Mouse (Mus musculus): ENCODE results near the gene Ptpn1.

Ptpn1 gene

DNA sequence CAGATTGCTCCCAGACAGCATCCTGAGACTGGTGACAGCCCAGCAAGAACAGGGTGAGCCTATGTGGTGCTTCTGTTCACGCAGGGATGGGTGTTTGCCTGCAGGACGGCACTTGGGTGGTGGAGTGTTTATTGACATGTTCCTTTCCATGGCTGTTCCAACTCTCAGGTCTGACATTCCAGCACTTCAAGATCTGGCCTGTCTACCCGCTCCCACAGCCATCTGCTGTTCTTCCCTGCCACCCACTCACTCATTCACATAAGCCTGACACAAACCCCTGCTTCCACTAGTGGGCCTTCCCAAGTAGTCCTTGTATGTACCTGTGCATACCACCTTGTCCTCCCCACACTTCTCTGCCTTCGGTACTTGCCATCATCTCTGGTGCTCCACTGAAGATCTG lies 31.3 kb downstream of the Ptpn1 start:
- CTCF ChIA-PET: no interaction called here

DNA sequence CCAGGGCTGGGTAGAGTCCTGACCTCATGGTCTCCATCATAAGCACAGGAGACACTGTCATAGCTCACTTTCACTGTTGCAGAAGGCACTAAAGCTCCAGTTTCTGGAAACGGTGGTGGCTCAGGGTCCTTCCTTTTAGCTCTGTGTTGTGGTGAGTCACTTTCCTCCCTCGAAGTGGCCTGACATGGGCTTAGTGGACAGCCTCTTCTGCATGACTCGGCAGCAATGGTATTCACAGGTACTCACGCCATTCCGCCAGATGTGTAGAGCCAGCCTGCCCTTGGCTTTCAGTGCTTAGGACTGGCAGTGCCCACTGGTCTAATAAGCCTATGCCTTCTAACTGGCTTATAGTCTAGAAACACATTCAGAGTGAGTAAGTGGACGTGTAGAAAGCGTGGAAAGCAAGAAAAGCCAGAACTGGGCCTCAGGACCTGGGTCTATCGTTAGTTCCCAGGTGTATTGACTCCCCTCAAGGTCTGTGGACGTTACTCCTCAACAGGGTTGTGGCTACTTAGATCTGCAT lies 32.0 kb downstream of the Ptpn1 start:
- CTCF ChIA-PET: no interaction called here

DNA sequence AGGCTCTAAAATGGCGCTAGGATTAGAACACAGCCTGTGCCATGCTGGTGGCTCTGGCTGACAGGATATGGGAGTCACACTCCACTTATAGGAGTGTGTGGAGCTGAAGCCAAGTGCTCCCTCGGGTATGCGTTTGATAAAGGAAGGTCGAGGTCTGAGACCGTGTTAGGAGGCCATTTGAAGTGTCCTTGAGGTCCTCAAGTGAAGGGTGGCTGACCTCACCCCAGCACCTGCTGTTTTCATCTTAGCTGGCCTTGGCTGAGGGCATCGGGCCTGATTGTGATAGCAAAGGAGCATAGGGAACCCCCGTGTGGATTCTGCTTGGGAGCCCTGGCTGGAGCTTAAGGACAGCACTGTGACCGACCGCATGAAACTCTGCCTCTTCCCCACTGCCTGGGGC lies 32.5 kb downstream of the Ptpn1 start:
- CTCF ChIA-PET: no interaction called here

DNA sequence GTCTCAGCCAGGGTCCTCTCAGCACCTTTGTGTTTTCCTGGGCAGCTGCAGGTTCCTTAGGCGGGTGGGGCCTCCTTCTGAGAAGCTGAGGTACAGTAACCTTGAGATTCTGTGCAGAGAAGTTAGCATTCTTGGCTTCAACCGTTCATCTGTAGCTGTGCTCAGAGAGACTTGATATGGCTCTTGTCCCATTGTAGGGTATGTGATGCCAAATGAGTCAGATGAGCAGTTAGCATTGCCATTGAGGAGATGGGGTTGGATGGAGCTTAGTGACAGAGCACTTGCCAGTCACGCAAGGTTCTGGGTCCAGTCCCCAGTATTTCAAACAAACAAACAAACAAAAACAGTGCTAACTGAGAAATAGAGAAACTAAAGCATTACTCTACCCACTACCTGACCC lies 34.1 kb downstream of the Ptpn1 start:
- CTCF ChIA-PET: no interaction called here

DNA sequence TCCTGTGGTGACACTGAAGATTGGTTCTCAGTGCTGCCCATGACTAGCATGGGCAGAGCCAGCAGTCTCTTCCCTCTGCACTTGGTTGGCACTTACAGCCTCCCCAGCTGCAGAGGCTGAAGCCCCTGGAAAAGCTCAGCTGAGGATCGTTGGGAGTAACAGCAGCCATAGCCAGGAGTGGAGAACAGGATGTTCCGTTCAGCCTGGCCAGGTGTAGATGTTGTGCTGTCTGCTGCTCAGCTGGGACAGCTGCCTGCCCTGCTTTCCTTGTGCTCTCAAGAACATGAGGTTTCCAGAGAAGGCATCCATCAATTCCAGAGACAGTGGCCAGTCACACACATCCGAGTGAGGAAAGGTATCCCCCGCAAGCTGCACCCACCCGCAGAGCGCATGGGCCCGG lies 36.6 kb downstream of the Ptpn1 start:
- CTCF ChIA-PET: no interaction called here

DNA sequence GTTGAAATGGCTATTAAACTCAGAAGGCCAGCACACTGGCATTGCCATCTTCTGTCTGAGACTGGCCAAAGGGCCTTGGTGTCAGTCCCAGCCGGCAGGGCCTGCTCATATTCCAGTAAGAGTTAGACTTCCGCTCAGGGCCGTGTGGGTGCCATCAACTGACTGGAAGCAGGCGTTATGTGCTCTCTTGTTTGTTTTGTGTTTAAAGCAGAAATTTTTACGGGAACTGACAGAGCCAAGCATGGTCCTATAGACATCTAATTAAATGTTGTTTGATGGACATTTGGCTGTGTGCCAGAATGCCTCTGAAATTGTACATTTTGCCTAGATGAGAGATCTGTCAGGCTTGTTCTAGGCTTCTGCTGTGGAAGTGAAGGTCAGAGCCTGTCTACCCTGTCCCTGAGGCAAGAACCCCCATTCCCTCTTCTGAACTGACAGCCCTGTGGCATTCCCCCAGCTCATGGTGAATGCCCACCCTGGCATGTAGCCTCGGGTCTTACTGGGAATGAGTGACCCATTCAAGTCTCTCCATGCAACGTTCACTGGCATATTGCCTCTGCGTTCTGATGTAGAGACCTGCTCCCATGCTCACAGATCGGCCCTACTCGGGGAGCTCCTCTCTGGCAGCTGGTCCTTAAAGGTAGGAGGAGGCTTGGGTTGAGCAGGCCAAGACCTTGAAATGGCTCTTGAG lies 38.1 kb downstream of the Ptpn1 start:
- CTCF ChIA-PET: interaction anchor here (0.9 kb wide), 1 partner anchor 10 kb away, joined by 3 read pairs; no protein-coding TSS in a partner anchor

DNA sequence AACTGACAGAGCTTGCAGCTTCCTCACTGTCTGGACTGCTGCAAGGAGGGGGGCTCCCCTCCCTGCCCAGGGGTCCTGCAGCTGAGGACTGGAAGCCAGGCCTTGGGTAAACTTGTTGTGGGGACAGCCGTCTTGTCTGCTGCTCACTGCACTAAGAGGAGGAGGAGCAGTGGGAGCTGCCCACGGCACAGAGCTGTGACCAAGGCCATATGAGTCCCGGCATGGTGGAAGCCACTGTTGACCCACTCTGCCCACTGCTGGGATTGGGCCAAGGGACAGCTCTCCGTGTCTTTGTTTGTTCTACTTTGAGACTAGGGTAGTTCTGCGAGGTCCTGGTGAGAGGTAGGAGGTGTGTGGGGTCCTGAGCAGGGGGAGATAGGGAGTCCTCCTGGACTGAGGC lies 40.3 kb downstream of the Ptpn1 start:
- CTCF ChIA-PET: interaction anchor here (0.6 kb wide), 1 partner anchor 30 kb away, joined by 6 read pairs; no protein-coding TSS in a partner anchor

DNA sequence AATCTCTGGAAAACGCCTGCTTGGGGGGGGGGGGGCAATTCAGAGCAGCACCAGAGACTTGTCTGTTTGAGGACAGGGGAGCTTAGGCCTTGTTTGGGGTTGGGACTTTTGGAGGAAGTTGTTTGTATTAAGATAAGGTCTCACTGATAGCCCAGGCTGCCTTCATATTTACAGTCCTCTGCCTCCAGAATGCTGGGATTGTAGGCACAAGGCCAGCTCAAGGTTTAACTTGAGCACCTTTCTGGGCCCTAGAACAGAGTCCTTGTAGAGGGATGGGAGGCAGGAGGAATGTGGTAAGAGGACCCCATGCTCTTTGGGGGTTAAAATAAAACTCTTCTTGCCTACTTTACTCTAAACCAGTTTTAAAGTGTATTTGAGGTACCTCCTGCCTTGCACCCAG lies 41.0 kb downstream of the Ptpn1 start:
- CTCF ChIA-PET: interaction anchor here (0.6 kb wide), 1 partner anchor 29 kb away, joined by 6 read pairs; no protein-coding TSS in a partner anchor

DNA sequence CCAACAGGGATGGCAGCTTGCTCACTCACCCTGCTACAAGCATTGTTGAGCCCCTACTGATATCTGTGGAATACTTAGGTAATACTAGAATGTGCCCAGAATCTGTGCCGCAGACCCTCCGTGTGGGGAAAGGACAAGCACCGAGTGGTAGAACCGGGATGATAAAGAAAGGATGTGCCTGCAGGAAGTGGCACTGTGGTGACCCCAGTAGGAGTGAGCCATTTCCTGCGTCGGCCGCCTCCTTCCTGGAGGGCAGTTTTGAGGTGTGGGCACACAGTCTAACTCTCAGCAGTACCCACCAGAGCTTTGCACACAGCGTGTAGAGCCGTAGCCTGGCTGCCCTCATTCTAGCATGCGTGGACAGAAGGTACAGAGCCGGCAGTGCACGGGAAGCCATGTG lies 43.9 kb downstream of the Ptpn1 start:
- CTCF ChIA-PET: no interaction called here

DNA sequence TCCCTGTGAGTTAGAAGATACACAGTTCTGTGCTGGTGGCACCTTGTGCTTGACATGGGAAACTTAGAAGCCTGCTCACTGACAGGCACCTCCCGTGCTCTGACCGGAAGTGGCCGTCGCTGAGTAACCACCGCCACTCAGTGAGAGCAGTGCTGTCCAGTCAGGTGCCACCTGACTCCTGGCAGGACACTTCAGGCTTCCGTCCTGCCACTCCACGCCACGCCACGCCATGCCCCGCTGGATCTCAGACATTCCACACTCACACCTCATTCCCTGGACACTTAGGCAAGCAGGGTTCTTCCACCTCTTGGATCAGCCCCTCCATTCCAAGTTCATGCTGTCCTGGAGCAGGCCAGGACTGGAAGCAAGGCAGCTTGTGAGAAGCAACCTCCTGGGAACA lies 46.4 kb downstream of the Ptpn1 start:
- CTCF ChIA-PET: no interaction called here

DNA sequence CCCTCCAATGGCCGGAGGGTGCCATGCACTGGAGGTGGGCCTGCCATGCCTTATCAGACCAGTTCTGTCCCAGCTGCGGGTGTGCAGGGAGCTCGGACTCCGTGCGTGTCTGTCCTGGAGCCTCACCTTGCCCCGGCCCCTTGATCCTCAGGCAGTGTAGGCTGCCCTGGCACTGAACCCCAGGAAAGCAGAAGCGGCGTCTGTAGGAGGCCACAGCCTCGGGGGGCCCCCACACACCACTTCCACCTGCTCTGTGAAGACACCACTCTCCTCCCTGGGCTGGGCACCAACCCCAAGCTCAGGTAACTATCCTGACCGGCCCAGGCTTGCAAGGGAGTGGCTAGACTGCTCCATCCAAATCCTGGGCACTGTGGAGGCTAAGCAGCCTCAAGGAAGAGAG lies 48.5 kb downstream of the Ptpn1 start:
- CTCF ChIA-PET: interaction anchor here (0.6 to 1.1 kb wide), 2 partner anchors 10 to 230 kb away, joined by 3 read pairs; no protein-coding TSS in a partner anchor

DNA sequence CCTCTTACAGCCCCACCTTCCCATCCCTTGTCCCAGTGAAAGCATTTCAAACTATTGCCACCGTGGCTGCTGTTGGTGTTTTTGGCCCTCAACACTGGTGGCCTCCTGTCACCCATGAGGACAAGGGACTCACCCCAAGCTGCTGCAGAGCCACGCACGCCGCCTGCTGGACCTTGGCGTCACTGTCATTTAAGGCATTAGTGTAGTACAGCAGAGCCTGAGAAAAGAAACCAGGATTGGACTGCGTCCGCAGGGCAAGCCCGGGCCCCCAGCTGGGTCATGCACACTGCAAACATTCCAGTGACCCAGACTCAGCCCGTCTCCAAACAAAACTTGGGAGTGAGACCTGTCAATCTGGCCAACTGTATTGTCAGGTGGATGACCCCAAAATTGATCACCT lies 50.8 kb downstream of the Ptpn1 start:
- CTCF ChIA-PET: no interaction called here

DNA sequence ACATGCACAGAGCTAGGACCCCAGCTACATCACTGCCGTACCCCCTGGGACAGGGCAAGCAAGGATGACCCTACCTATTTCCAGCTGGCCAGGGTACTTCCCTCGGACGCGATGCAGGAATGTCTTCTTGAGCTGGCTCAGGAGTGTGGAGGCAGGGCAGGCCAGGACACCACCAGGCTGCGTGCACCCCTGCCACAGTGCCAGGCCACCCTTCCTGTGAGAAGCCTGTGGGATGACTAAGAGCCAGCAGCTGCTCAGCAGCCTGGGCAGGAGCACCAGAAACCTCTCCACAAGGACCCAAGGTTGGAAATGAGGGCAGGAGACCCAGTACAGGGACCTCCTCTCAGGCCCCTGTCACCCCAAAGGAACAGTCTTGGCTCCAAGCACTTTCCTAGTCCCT lies 52.5 kb downstream of the Ptpn1 start:
- CTCF ChIA-PET: interaction anchor here (0.6 to 0.7 kb wide), 3 partner anchors 10 to 161 kb away, joined by 3 to 4 read pairs (median 3); no protein-coding TSS in a partner anchor

DNA sequence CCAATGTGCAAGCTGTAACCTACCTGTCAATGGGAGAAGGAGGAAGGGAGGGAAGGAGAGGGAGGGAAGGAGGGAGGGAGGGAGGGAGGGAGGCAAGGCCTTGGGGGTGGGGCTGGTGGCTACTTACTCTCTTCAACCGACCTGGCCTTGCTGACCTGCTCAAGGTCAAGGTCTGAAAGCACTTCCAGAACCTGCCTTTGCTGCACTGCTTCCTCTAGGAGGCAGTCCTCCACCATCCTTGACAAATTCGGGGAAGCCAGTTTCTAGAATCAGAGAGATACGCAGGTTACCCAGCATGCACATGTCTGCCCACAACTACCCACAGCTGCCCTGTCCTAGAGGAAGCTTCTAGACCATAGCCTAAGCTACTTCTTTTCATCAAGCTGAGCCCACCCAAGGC lies 53.1 kb downstream of the Ptpn1 start:
- CTCF ChIA-PET: interaction anchor here (0.7 kb wide), 1 partner anchor 21 kb away, joined by 3 read pairs; no protein-coding TSS in a partner anchor

DNA sequence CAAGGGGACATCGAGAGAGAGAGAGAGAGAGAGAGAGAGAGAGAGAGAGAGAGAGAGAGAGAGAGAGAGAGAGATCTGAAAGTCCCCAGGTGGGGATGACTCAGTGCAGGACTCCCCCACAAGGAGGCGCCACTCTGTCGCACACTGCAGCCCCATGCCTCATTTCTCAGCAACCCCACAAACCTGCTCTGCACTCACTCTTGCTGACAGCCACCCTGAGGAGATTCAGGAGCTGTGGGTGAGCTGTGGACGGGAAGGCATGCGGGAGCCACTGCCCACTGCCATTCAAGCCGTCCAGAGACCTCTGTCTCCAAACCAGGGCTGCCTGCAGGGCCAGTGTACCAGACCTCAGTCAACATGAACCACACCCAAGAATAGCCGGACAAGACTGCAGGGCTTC lies 54.9 kb downstream of the Ptpn1 start:
- CTCF ChIA-PET: interaction anchor here (0.7 kb wide), 1 partner anchor 409 kb away, joined by 6 read pairs; no protein-coding TSS in a partner anchor

DNA sequence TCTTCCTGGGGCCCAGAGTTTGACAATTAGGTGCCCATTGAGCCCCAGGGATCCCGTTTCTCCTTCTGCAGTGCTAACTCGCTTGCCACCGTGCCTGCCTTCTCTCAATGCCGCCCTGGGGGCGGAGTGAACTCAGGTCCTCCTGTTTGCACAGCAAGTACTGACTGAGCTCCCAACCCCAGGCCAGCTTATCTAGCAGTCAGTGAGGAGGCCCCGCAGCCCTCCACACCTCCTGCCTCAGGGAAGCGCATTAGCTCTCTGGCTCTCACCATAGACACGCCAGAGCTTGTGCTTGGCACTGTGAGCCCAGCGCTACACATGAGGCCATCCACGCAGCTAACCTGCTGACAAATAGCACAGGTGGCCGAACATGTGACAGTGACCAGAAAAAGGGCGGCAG lies 55.8 kb downstream of the Ptpn1 start:
- CTCF ChIA-PET: interaction anchor here (0.5 to 1.5 kb wide), 4 partner anchors 17 to 129 kb away, joined by 3 to 11 read pairs (median 3); no protein-coding TSS in a partner anchor

DNA sequence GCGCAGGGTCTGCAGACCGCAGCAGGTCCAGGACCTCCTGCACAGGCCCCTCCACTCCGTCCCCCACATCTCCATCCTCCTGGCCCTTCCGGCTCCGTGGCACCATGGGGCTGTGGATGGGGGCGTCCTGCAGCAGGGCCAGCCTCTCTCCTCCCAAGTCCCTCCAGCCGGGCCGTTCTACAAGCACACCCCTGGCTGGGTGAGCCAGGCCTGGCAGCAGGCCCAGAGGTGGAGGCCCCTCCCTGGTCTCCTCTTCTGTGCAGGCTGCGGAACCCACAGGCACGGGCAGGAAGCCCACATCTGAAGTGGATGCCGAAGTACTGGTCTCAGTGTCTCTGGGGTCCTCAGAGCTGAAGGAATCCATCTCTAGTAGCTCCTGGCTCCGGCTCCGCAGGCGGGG lies 57.5 kb downstream of the Ptpn1 start:
- CTCF ChIA-PET: no interaction called here

DNA sequence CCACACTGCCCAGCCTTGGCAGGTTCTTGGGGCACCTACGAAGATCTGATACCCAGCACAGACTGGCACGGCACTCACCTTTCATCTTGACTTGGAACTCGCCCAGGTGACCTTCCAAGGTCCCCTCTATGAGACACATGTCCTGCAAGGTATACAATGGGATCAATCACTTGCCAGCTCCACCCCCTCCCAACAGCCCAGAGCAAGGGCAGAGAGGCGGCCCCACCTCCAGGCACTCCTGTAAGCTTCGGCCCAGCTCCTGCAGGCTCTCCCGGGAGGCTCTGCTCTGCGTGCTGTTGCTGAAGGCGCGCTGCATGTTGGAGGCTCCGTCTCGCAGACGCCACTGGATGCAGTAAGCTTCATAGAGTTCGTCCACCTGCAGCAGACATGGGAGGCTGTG lies 61.4 kb downstream of the Ptpn1 start:
- CTCF ChIA-PET: no interaction called here

DNA sequence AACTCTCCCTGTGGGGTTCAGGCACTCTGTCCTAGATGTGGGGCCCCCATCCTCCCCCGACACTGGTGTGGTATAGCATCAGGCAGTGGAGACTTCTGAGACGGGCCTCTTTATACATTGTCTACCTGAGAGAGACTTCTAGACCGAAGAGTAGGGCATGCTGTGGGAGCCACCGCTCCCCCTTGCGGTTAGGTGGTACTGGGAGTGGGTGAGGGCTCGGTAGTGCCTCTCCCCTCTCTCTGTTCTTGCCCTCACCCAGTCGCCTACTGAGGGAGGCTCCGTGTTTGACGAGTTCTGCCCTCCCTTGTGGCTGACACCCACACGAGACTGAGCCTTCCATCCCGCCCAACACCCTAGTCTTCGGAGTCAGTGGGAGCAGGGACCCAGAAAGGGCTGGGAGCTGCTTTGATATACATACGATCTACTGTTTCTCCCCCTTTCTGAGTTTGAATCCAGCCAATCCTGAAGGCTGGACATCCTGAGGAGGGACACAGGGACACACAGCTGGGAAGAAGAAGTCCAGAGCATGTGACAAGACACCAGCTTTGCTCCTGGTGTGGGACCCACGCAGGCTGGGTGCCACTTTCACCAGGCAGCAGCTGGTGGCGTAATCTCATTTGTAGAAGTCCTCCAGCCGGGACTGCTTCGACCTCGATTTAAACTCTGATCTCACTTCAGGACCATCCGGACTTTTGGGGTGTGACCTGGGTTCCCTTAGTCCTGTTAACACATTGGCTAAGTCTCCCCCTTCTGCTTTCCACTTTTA lies 64.2 kb downstream of the Ptpn1 start:
- CTCF ChIA-PET: no interaction called here

DNA sequence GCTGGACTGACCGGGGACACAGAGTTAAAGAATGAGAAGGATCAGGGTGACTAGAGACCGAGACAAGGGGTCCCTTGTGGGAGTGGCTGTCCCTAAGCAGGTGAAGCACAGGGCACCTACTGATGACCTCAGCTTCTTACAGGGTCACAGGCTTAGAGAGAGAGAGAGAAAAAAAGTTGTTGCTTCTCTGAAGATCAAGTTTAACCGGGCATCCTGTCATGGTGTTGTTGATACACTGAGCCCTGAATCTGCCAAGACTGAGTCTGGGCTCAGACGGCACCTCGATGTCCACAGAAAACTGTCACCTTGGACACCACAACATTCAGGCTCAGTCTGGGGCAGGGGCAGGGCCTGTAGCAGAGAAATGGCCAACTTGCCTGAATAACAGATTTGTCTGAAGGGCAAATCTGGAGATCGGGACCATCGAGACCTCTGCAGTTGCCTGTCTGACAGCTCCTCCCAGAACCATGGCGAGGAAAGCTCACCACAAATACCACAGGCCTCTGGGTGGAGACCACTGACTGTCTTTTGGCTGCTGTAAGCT lies 64.9 kb downstream of the Ptpn1 start:
- CTCF ChIA-PET: no interaction called here

DNA sequence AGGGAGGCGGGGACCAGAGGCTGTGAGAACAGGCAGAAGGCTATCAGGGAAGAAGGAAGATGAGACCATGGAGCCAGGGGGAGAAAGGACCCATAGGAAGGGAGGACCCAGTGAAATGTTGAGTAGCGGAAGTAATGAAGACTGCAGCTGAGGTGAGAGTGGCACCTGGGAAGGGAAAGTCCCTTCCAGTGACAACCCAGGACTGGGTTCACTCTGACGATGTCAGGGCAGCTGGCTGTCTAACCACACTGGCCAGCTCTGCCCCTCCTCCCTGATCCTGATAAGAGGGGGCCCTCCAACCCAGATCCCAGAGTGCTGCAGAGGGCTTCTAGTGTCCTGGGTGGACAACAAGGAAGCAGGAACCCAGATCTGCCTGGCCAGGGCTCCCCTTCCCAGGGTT lies 65.7 kb downstream of the Ptpn1 start:
- CTCF ChIA-PET: no interaction called here

DNA sequence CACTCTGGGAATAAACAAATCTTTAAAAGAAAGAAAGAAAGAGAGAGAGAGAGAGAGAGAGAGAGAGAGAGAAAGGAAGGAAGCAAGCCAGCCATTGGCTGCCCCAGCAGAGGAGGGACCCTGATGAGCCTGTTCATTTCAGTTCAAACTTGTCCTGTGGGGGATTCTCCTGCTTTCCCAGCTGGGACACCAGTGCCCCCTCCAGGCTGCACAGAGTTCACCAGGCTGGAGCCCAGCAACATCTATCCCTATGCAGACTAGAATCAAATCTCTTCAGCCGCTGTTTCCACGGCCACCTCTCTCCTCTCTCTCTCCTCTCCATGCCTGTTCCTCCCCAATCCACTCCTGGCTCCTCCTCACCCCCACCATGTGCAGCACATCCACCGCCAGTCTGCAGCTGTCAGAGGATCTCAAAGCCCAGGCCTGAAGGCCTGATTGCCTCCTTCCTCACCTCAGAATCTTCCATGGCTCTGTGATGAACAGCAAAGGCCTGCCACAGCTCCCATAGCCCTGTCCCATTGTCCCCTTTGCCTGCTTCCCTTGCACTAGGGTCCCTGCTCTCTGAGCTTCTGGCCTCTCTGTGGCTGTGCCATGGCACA lies 67.4 kb downstream of the Ptpn1 start:
- CTCF ChIA-PET: interaction anchor here (0.7 kb wide), 1 partner anchor 272 kb away, joined by 3 read pairs; no protein-coding TSS in a partner anchor
